Mouse (Mus musculus): ENCODE measurements around the gene Naa38. TPM values are rescaled to one million over a fixed set of nuclear protein-coding genes. Genes with fewer than 3 reads are reported as not detected.

Naa38 gene
- polyA plus RNA-seq, 1 experiment from 2014 or later = 174 TPM

DNA sequence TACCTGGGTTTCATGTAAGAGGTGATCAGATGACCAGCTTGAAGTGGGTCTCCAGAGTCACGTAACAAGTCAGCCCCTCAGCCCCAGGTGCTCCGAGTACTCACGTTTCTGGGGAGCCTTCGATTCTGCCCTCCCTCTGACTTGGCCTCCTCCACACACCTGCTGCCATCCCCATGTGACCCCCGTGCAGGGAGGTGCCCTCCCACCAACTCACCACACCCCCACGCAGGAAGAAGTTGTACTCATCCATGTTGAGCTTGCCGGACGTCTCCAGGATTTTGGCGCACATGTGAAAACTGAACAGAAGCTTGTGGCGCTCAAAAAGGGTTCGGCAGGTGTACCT is 37.3 kb downstream of the Naa38 start:
- 72% methylated on average over 11 of the region's 11 CpGs for WGBS

DNA sequence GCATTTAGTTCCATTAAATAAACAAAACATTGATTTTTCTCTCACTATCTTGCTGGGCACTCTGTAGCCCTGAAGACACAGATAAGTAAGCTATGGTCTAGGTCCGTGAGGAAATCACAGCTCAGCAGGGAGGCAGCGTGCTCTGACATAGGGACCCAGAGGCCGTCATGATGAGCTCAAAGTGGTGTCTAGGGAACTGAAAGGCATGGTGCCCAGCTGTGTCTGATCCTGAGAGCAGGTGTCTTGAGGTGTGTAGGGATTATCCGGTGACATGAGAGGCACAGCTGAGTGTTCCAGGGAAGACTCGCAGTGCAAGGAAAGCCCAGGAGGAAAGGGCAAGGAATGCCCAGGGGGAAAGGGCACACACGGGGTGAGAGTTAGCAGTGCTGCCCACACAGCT is 37.9 kb downstream of the Naa38 start:
- Histone ChIP-seq H3K36me3 (ENCODE audit: control insufficient read depth, insufficient read depth, low read length) (no peaks in the 10 kb centered on the region), H3K4me2 (ENCODE audit: low read length) (no peak overlapping the region), H3K27me3 (ENCODE audit: control insufficient read depth, insufficient read depth, low read length) (peaks cover 4% of the 10 kb centered on the region; the same call in 1 of the 2 replicates), H3K27ac (replicated peaks in 1 of 2; ENCODE audit: control insufficient read depth in 1 of 2, insufficient read depth in 1 of 2, low read depth in 2 of 2, low read length in 2 of 2) (no peak overlapping the region), H3K4me3 (ENCODE audit: control insufficient read depth in 1 of 2, insufficient read depth in 1 of 2, low read depth in 1 of 2, low read length in 2 of 2) (no peak overlapping the region), H3K9me3 (ENCODE audit: control insufficient read depth, low read length) (no peaks in the 10 kb centered on the region), H3K4me1 (ENCODE audit: control insufficient read depth in 2 of 2, insufficient read depth in 2 of 2, low read length in 2 of 2) (peaks cover 4 to 12% of the 10 kb centered on the region in 2 experiments; a peak in 3 of 4 replicates), H3K9ac (ENCODE audit: low read length) (no peak overlapping the region)
- WGBS = 59% methylated on average over 6 of the region's 6 CpGs
- ATAC-seq (ENCODE audit: insufficient number of reproducible peaks, insufficient read depth, low FRiP score, low read depth) = no peak

More for the DNA sequence above, 37.3 kb downstream of the Naa38 start:
- H3K4me2 ChIP-seq (ENCODE audit: low read length) = no peak overlapping the region
- H3K27ac ChIP-seq (replicated peaks in 1 of 2; ENCODE audit: control insufficient read depth in 1 of 2, insufficient read depth in 1 of 2, low read depth in 2 of 2, low read length in 2 of 2) = no peak overlapping the region
- H3K27me3 ChIP-seq (ENCODE audit: control insufficient read depth, insufficient read depth, low read length) = peaks cover 4% of the 10 kb centered on the region; the same call in 1 of the 2 replicates
- no peak for ATAC-seq (ENCODE audit: insufficient number of reproducible peaks, insufficient read depth, low FRiP score, low read depth)
- H3K9ac ChIP-seq (ENCODE audit: low read length) = no peak overlapping the region
- no peak overlapping the region for H3K4me3 ChIP-seq (ENCODE audit: control insufficient read depth in 1 of 2, insufficient read depth in 1 of 2, low read depth in 1 of 2, low read length in 2 of 2)
- H3K36me3 ChIP-seq (ENCODE audit: control insufficient read depth, insufficient read depth, low read length) = no peaks in the 10 kb centered on the region
- no peaks in the 10 kb centered on the region for H3K9me3 ChIP-seq (ENCODE audit: control insufficient read depth, low read length)
- H3K4me1 ChIP-seq (ENCODE audit: control insufficient read depth in 2 of 2, insufficient read depth in 2 of 2, low read length in 2 of 2) = peaks cover 4 to 12% of the 10 kb centered on the region in 2 experiments; a peak in 3 of 4 replicates

DNA sequence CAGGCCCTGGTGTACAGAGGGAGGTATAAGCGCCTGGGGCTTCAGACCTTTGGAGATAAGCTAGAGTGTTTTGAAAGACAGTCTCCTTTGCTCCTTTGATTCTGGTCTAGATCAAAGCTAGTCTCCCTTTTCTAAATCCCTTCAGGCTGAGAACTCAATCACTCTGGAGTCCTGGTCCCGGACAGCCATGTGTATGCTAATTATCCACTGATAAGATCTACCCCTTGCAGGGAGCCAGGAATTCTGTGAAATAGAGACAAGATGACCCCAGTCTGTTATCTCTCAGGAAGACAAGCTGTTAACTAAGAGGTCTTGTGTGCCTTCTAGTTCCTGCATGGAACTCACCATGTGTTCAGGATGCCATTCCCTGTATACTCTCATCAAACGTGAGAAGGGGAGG is 42.0 kb downstream of the Naa38 start:
- H3K4me1 ChIP-seq (ENCODE audit: control insufficient read depth in 2 of 2, insufficient read depth in 2 of 2, low read length in 2 of 2) = peaks cover under 1 to 3% of the 10 kb centered on the region in 2 experiments; a peak in 3 of 4 replicates
- H3K9ac ChIP-seq (ENCODE audit: low read length) = no peak overlapping the region
- H3K36me3 ChIP-seq (ENCODE audit: control insufficient read depth, insufficient read depth, low read length) = no peaks in the 10 kb centered on the region
- peaks cover 4% of the 10 kb centered on the region; the same call in 1 of the 2 replicates for H3K27me3 ChIP-seq (ENCODE audit: control insufficient read depth, insufficient read depth, low read length)
- no peak for ATAC-seq (ENCODE audit: insufficient number of reproducible peaks, insufficient read depth, low FRiP score, low read depth)
- no peak overlapping the region for H3K27ac ChIP-seq (replicated peaks in 1 of 2; ENCODE audit: control insufficient read depth in 1 of 2, insufficient read depth in 1 of 2, low read depth in 2 of 2, low read length in 2 of 2)
- no peak overlapping the region for H3K4me3 ChIP-seq (ENCODE audit: control insufficient read depth in 1 of 2, insufficient read depth in 1 of 2, low read depth in 1 of 2, low read length in 2 of 2)
- H3K4me2 ChIP-seq (ENCODE audit: low read length) = no peak overlapping the region
- WGBS = 29% methylated on average over 3 of the region's 3 CpGs
- no peaks in the 10 kb centered on the region for H3K9me3 ChIP-seq (ENCODE audit: control insufficient read depth, low read length)

DNA sequence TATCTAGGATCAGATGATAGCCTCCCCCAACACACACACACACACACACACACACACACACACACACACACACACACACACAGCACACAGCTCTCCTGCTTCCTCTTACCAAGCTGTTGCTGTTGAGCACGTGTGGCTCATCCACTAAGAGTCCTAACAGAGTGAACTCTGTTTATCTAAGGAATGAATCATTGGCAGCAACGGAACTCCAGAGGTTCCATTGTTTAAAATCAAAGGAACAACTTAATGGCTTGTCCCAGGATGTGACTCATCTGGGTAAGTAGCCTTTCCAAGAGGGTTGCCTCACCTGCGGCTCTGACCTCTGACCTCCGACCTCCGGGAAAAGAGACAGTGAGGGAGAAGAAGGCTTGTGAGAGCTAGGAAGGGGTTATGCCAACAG is 48.0 kb downstream of the Naa38 start:
- Histone ChIP-seq H3K4me2 (ENCODE audit: low read length) (no peak overlapping the region), H3K9ac (ENCODE audit: low read length) (no peak overlapping the region), H3K4me1 (ENCODE audit: control insufficient read depth in 2 of 2, insufficient read depth in 2 of 2, low read length in 2 of 2) (peaks cover 3 to 5% of the 10 kb centered on the region in 2 experiments; a peak in 2 of 4 replicates), H3K27ac (replicated peaks in 1 of 2; ENCODE audit: control insufficient read depth in 1 of 2, insufficient read depth in 1 of 2, low read depth in 2 of 2, low read length in 2 of 2) (0 out of 4 replicates have a peak overlapping the region, but pooled peaks of 1 of the 2 experiments have one; percentile 19), H3K9me3 (ENCODE audit: control insufficient read depth, low read length) (0 out of 2 replicates have a peak, but pooled peaks cover 2% of the 10 kb centered on the region), H3K27me3 (ENCODE audit: control insufficient read depth, insufficient read depth, low read length) (no peaks in the 10 kb centered on the region), H3K4me3 (ENCODE audit: control insufficient read depth in 1 of 2, insufficient read depth in 1 of 2, low read depth in 1 of 2, low read length in 2 of 2) (no peak overlapping the region), H3K36me3 (ENCODE audit: control insufficient read depth, insufficient read depth, low read length) (no peaks in the 10 kb centered on the region)
- no peak; the same call in 1 of the 2 replicates for ATAC-seq (ENCODE audit: insufficient number of reproducible peaks, insufficient read depth, low FRiP score, low read depth)
- WGBS = 37% methylated on average over 5 of the region's 5 CpGs

Other genes starting within 250 kb of the Naa38 start
- gene Alox12b, start 238.5 kb upstream of the Naa38 start, polyA plus RNA-seq (2014; fragmentation: Nextera tagmentation; extraction: Ambion mirVana) = not detected in 2 replicates
- gene Alox8, start 197.6 kb upstream of the Naa38 start, polyA plus RNA-seq (2014; fragmentation: Nextera tagmentation; extraction: Ambion mirVana) = 1.3 and 2.7 TPM in 2 replicates
- gene Gucy2e, start 158.5 kb upstream of the Naa38 start, polyA plus RNA-seq (2014; fragmentation: Nextera tagmentation; extraction: Ambion mirVana) = 0.08 and 0.12 TPM in 2 replicates
- gene Cntrob, start 71.7 kb upstream of the Naa38 start, polyA plus RNA-seq (2014; fragmentation: Nextera tagmentation; extraction: Ambion mirVana) = 8.6 and 8.9 TPM in 2 replicates
- gene Trappc1, start 71.5 kb upstream of the Naa38 start, polyA plus RNA-seq (2014; fragmentation: Nextera tagmentation; extraction: Ambion mirVana) = 181 and 195 TPM in 2 replicates
- 0.62 and 0.84 TPM in 2 replicates for gene Kcnab3, start 69.2 kb upstream of the Naa38 start, polyA plus RNA-seq (2014; fragmentation: Nextera tagmentation; extraction: Ambion mirVana)
- gene Rnf227, start 55.0 kb upstream of the Naa38 start, polyA plus RNA-seq (2014; fragmentation: Nextera tagmentation; extraction: Ambion mirVana) = 6.6 and 7.3 TPM in 2 replicates
- 16.5 TPM in 2 replicates for gene Chd3, start 26.1 kb upstream of the Naa38 start, polyA plus RNA-seq (2014; fragmentation: Nextera tagmentation; extraction: Ambion mirVana)
- gene Cyb5d1, start 144 bp downstream of the Naa38 start, polyA plus RNA-seq (2014; fragmentation: Nextera tagmentation; extraction: Ambion mirVana) = 19.9 and 22.1 TPM in 2 replicates
- gene Tmem88, start 2.7 kb downstream of the Naa38 start, polyA plus RNA-seq (2014; fragmentation: Nextera tagmentation; extraction: Ambion mirVana) = 43.1 and 46.7 TPM in 2 replicates
- gene Kdm6b, start 18.2 kb downstream of the Naa38 start, polyA plus RNA-seq (2014; fragmentation: Nextera tagmentation; extraction: Ambion mirVana) = 18.0 and 22.0 TPM in 2 replicates
- gene Dnah2, start 153.6 kb downstream of the Naa38 start, polyA plus RNA-seq (2014; fragmentation: Nextera tagmentation; extraction: Ambion mirVana) = 0.13 and 0.36 TPM in 2 replicates
- 14.2 and 20.4 TPM in 2 replicates for gene Efnb3, start 164.7 kb downstream of the Naa38 start, polyA plus RNA-seq (2014; fragmentation: Nextera tagmentation; extraction: Ambion mirVana)
- 11.1 and 14.3 TPM in 2 replicates for gene Wrap53, start 184.8 kb downstream of the Naa38 start, polyA plus RNA-seq (2014; fragmentation: Nextera tagmentation; extraction: Ambion mirVana)
- gene Trp53, start 184.9 kb downstream of the Naa38 start, polyA plus RNA-seq (2014; fragmentation: Nextera tagmentation; extraction: Ambion mirVana) = 71.2 and 71.9 TPM in 2 replicates
- gene Atp1b2, start 210.5 kb downstream of the Naa38 start, polyA plus RNA-seq (2014; fragmentation: Nextera tagmentation; extraction: Ambion mirVana) = 31.5 and 33.8 TPM in 2 replicates
- gene Shbg, start 222.4 kb downstream of the Naa38 start, polyA plus RNA-seq (2014; fragmentation: Nextera tagmentation; extraction: Ambion mirVana) = not detected in 2 replicates
- 16.2 and 17.9 TPM in 2 replicates for gene Sat2, start 226.5 kb downstream of the Naa38 start, polyA plus RNA-seq (2014; fragmentation: Nextera tagmentation; extraction: Ambion mirVana)
- gene Fxr2, start 237.5 kb downstream of the Naa38 start, polyA plus RNA-seq (2014; fragmentation: Nextera tagmentation; extraction: Ambion mirVana) = 24.2 and 25.8 TPM in 2 replicates

Measured in heart, embryonic 14.5 days (tissue).